Mouse (Mus musculus) midbrain, embryonic 11.5 days (tissue): ENCODE data around the gene Smim9. TPM values are rescaled to one million over a fixed set of nuclear protein-coding genes. Genes with fewer than 3 reads are reported as not detected.
A peak's percentile ranks its signal among the peaks of the same experiment; 100 is the strongest.
"Not testable (repeated sequence)": the region's sequence is repeated elsewhere in the genome, so short reads cannot be mapped to it uniquely, and the experiment has no call there.

Experiments used
- ATAC-seq: fragments of 200-750 bp; cut with Nextera tagmentation; 2 replicates; pipeline ENCODE4 v1.8.0; 2017; ENCODE audit warnings: moderate TSS enrichment, moderate library complexity; ENCODE audit not compliant: low FRiP score
- DNase-seq: peaks from one replicate; pipeline ENCODE4 v3.0.0; 2015; ENCODE audit warnings: low spot score; ENCODE audit errors: missing footprints
- H3K27ac ChIP-seq: fragments of 300-500 bp; sonication (generic); 2 replicates; pipeline ENCODE4 v1.5.1; 2014; ENCODE audit warnings: low read depth, low read length
- H3K27me3 ChIP-seq: fragments of 300-500 bp; sonication (generic); 2 replicates; pipeline ENCODE4 v1.6.1; 2014; ENCODE audit warnings: mild to moderate bottlenecking, low read length, moderate library complexity, mixed read lengths; ENCODE audit not compliant: control insufficient read depth, insufficient read depth
- H3K36me3 ChIP-seq: fragments of 300-500 bp; sonication (generic); 2 replicates; pipeline ENCODE4 v1.6.1; 2014; ENCODE audit warnings: mild to moderate bottlenecking, low read length, moderate library complexity, mixed read lengths; ENCODE audit not compliant: control insufficient read depth, insufficient read depth
- H3K4me1 ChIP-seq: fragments of 300-500 bp; sonication (generic); 2 replicates; pipeline ENCODE4 v1.6.1; 2014; ENCODE audit warnings: low read length; ENCODE audit not compliant: control insufficient read depth, insufficient read depth
- H3K4me2 ChIP-seq: fragments of 300-500 bp; sonication (generic); 2 replicates; pipeline ENCODE4 v1.6.1; 2014; ENCODE audit warnings: mild to moderate bottlenecking, moderate library complexity
- H3K4me3 ChIP-seq: fragments of 300-500 bp; sonication (generic); 2 replicates; pipeline ENCODE4 v1.5.1; 2014; ENCODE audit warnings: low read depth, low read length
- H3K9ac ChIP-seq: fragments of 300-500 bp; sonication (generic); 2 replicates; pipeline ENCODE4 v1.6.1; 2014; ENCODE audit warnings: low read length
- H3K9me3 ChIP-seq: fragments of 300-500 bp; sonication (generic); 2 replicates; pipeline ENCODE4 v1.6.1; 2016; ENCODE audit warnings: low read length; ENCODE audit not compliant: control insufficient read depth
- WGBS: fragments of 180-500 bp; shearing (Covaris S2); extraction: QIAGEN DNeasy Blood & Tissue Kit; methylation state at CpG from one replicate; pipeline ENCODE4 v1.1.7; 2014; 5-methylcytosine and 5-hydroxymethylcytosine counted together
- polyA plus RNA-seq: library from polyadenylated mRNA; unstranded; fragments of >200 nt; fragmentation: Nextera tagmentation; extraction: Ambion mirVana; gene quantifications from 2 replicates; pipeline ENCODE4 v1.2.1, GENCODE M21; 2014

The Smim9 gene
- polyA plus RNA-seq = not detected in 2 replicates

DNA sequence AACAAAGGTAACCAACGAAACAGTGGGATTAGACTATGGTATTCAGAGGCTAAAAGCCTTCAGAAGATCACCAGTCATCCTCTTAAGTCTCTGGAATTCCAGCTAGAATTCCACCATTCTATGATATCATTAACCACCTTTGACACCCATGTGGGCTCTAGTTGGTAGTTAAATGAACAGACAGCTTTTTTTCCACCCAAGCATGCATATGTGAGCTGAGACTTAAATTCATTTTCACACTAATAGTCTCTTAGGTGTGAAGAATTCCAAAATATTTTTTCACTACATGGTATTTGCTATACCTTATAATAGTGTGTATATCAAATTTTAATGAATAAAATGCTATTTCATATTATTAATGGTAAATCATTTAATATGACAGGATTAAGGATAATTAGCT lies at the start of gene Smim9:
Gene Smim9, minus strand, starts transcription at position 101 of the 400 bp plus-strand sequence.
- Histone ChIP-seq H3K27me3 (no peaks in the 10 kb centered on the region), H3K27ac (no peak within 1 kb of the TSS), H3K36me3 (no peaks in the 10 kb centered on the region), H3K9ac (no peak within 1 kb of the TSS), H3K9me3 (no peaks in the 10 kb centered on the region), H3K4me1 (no peaks in the 10 kb centered on the region), H3K4me3 (no peak within 1 kb of the TSS), H3K4me2 (no peak within 1 kb of the TSS)
- DNase-seq = no peak
- WGBS = 71% methylated on average over 1 of the region's 1 CpGs
- no peak for ATAC-seq

DNA sequence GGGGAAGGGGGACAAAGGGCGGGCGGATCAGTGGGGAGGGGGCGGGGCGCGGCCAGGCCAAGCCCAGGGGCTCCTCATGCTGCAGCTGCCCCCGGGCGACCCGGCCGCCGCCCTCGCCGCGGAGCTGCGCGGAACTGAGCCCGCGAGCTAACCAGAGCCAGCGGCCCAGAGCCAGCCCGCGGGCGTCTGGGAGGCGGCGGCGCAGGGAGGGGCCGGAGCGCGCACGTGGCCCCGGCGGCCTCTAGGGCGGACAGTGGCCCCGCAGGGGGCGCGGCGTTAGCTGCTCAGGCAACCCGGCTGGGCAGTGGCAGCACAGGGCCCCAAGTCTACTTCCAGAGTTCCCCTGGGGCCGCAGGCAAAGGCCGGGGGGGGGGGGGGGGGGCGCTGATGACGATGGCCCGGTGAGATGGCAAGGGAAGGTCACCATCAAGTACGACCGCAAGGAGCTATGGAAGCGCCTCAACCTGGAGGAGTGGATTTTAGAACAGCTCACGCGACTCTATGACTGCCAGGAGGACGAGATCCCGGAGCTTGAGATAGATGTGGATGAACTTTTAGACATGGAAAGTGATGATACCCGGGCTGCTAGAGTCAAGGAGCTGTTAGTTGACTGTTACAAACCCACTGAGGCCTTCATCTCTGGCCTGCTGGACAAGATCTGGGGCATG lies 7.9 kb downstream of the Smim9 start:
- Histone ChIP-seq H3K27me3 (no peaks in the 10 kb centered on the region), H3K9ac (peak overlapping the region; percentile 49), H3K27ac (no peak overlapping the region), H3K4me1 (no peaks in the 10 kb centered on the region), H3K9me3 (no peaks in the 10 kb centered on the region), H3K4me3 (peak overlapping the region; percentile 29), H3K36me3 (no peaks in the 10 kb centered on the region), H3K4me2 (peak overlapping the region; percentile 43)
- peak; percentile 89 for DNase-seq
- 34% methylated on average over 20 of the region's 49 CpGs for WGBS
- ATAC-seq = peak; percentile 95

DNA sequence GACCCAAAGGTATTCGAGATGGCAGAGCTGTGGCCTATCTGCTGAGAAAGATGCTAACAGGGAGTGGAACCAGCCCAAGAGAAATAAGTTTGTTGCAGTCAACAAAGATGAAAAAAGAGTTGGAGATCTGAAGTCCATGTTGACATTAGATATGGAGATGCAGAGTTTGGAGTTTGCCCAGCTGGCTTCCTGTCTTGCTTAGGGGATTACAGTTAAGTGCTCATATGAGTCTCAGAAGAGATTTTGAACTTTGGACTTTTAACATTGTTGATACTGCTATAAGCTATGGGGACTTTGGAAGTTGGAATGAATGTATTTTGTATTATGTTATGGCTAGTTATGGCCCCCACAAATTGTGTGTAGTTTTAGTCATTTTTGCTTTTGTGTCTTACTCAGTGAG lies 11.3 kb downstream of the Smim9 start:
- Histone ChIP-seq H3K9me3 (no peaks in the 10 kb centered on the region), H3K4me2 (no peak overlapping the region), H3K36me3 (no peaks in the 10 kb centered on the region), H3K27me3 (no peaks in the 10 kb centered on the region), H3K9ac (no peak overlapping the region), H3K4me1 (no peaks in the 10 kb centered on the region), H3K4me3 (no peak overlapping the region), H3K27ac (no peak overlapping the region)
- 62% methylated on average over 1 of the region's 1 CpGs for WGBS
- DNase-seq (no peak), ATAC-seq (no peak)

DNA sequence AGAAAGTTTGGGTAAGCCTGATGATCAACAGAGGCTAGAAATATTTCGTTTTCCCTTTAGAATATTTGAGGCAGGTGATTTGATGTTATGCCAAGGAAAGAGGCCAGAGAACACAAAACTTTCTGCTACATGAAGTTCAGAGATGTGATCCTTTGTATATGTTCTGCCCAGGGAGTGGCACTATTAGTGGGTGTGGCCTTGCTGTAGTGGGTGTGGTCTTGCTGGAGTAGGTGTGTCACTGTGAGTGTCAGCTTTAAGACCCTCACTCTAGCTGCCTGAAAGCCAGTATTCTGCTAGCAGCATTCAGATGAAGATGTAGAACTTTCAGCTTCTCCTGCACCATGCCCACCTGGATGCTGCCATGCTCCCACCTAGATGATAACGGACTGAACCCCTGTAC lies 13.3 kb downstream of the Smim9 start:
- Histone ChIP-seq H3K9me3 (no peaks in the 10 kb centered on the region), H3K9ac (no peak overlapping the region), H3K4me2 (no peak overlapping the region), H3K36me3 (no peaks in the 10 kb centered on the region), H3K27ac (no peak overlapping the region), H3K27me3 (no peaks in the 10 kb centered on the region), H3K4me1 (no peaks in the 10 kb centered on the region), H3K4me3 (no peak overlapping the region)
- 80% methylated on average over 2 of the region's 2 CpGs for WGBS
- ATAC-seq = no peak
- no peak for DNase-seq

DNA sequence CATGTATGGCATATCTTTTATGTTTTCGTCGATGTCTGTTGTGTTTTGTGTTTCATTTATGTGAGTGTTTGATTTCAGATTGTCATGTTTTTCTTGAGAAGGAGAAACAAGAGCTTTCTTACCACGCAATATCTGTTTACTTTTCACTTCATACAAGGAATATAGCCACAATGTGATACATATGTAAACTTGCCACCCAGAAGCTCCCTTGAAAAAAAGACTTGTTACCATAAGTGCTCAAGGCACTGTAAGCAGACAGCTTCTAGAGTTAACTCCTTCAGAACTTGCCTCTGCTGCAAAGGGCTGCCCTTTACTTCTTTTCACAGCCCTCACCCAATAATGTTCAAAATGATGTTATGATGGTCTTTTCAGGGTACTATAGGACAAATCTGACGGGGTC lies 15.2 kb downstream of the Smim9 start:
- ATAC-seq (no peak), DNase-seq (no peak)
- no peak overlapping the region for H3K9ac ChIP-seq
- no peak overlapping the region for H3K4me2 ChIP-seq
- H3K36me3 ChIP-seq = no peaks in the 10 kb centered on the region
- H3K4me1 ChIP-seq = no peaks in the 10 kb centered on the region
- no peak overlapping the region for H3K4me3 ChIP-seq
- no peak overlapping the region for H3K27ac ChIP-seq
- no peaks in the 10 kb centered on the region for H3K27me3 ChIP-seq
- no peaks in the 10 kb centered on the region for H3K9me3 ChIP-seq
- WGBS = 83% methylated on average over 4 of the region's 4 CpGs

DNA sequence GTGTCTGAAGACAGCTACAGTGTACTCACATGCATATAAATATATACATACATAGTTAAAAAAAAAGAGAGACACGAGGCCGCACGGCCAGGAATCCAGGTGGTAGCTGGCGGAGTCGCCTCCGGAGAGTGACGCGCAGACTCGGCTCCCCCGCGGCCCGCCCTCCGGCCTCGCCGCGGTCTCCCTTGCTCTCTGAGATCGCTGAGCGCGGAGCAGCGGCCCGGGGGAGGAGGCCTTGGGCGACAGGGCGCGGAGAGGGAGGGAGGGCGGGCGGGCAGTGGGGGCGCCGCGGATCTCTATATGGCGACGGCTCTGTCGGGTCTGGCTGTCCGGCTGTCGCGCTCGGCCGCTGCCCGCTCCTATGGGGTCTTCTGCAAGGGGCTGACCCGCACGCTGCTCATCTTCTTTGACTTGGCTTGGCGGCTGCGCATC lies 20.4 kb downstream of the Smim9 start:
- Histone ChIP-seq H3K4me3 (peak overlapping the region; percentile 29), H3K9ac (0 out of 2 replicates have a peak overlapping the region, but pooled peaks have one; percentile 40), H3K4me2 (peak overlapping the region; percentile 42)
- WGBS = 12% methylated on average over 8 of the region's 42 CpGs
- peak; percentile 71 for ATAC-seq
- H3K27ac ChIP-seq, H3K27me3 ChIP-seq, H3K36me3 ChIP-seq, DNase-seq, H3K9me3 ChIP-seq, H3K4me1 ChIP-seq: not testable (repeated sequence)

DNA sequence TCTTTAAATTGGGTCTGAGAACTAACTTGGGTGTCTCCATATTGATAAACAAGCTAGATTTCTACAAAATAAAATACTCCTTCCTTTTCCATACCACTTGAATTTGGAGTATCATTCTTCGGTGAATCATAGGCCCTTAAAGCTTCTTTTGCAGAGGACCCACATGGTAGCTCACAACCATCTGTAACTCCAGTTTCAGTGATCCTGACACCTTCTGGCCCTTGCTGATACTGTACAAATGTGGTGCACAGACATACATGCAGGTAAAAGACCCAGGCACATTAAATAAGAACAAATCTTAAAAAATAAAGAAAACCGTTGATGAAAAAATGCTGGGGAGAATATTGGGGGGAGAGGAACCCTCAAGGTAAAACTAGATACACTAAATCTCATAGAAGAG lies 25.4 kb downstream of the Smim9 start:
- no peak overlapping the region for H3K9ac ChIP-seq
- DNase-seq (no peak), ATAC-seq (no peak)
- no peak overlapping the region for H3K27ac ChIP-seq
- no peak overlapping the region for H3K4me2 ChIP-seq
- no peaks in the 10 kb centered on the region for H3K36me3 ChIP-seq
- H3K27me3 ChIP-seq = no peaks in the 10 kb centered on the region
- no peaks in the 10 kb centered on the region for H3K4me1 ChIP-seq
- 93% methylated on average over 2 of the region's 2 CpGs for WGBS
- H3K4me3 ChIP-seq = no peak overlapping the region
- H3K9me3 ChIP-seq = no peaks in the 10 kb centered on the region

DNA sequence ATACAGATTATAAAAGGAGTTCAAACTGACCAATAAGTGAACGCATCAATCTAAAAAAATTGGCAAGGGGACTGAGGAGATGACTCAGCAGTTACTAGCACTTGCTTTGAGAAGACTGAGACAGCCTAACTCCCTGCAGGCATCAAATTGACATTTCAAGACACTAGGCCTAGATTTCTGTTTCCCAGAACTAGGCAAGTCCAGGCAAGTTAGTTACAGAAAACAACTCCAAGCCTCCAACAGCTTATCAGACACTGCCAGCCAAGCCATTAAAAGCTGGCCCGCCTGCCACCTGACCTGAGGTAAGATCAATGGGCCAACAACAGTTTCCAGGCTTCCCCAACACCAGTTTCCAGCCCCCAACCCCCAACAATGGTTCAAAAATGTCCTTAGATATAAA lies 25.8 kb downstream of the Smim9 start:
- no peaks in the 10 kb centered on the region for H3K36me3 ChIP-seq
- H3K4me1 ChIP-seq = no peaks in the 10 kb centered on the region
- no peak for DNase-seq
- ATAC-seq = no peak
- H3K9ac ChIP-seq = no peak overlapping the region
- WGBS = 91% methylated on average over 2 of the region's 2 CpGs
- no peak overlapping the region for H3K4me2 ChIP-seq
- no peak overlapping the region for H3K4me3 ChIP-seq
- H3K9me3 ChIP-seq = no peaks in the 10 kb centered on the region
- no peaks in the 10 kb centered on the region for H3K27me3 ChIP-seq
- H3K27ac ChIP-seq = no peak overlapping the region

DNA sequence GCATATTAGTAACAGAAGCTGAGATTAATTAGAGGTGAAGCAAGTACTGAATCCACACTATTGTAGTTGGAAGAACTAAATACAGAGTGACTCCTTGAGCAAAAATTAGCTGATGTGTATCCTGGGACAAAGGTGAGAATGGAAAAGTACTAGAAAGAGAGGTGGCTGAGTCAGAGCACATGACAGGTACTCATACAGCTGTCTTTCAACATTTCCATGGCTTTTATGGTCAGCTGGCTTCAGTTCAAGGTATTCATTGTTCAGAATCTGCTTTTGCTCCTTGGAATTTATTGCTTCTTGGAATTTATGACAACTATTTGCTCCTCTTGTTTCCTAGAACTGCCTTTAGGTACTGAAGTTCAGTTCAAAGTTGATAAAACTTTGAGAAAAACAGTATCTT lies 26.6 kb downstream of the Smim9 start:
- no peaks in the 10 kb centered on the region for H3K9me3 ChIP-seq
- H3K4me2 ChIP-seq = no peak overlapping the region
- H3K27ac ChIP-seq = no peak overlapping the region
- DNase-seq (no peak), ATAC-seq (no peak)
- H3K4me1 ChIP-seq = no peaks in the 10 kb centered on the region
- no peaks in the 10 kb centered on the region for H3K27me3 ChIP-seq
- no peak overlapping the region for H3K9ac ChIP-seq
- no peak overlapping the region for H3K4me3 ChIP-seq
- H3K36me3 ChIP-seq = no peaks in the 10 kb centered on the region
